Mouse (Mus musculus) erythroid progenitor cell, adult 5-6 weeks (primary cell): ENCODE data around the gene Gmnn. TPM values are rescaled to one million over a fixed set of nuclear protein-coding genes. Genes with fewer than 3 reads are reported as not detected.
"Not testable (repeated sequence)": the region's sequence is repeated elsewhere in the genome, so short reads cannot be mapped to it uniquely, and the experiment has no call there.

Source experiments
- ATAC-seq: replicated peaks from 2 replicates; pipeline ENCODE4 v1.8.0; 2016; ENCODE audit warnings: moderate number of reproducible peaks, mild to moderate bottlenecking, moderate TSS enrichment, inconsistent platforms; ENCODE audit not compliant: poor library complexity, low FRiP score, severe bottlenecking
- total RNA-seq, 2 experiments: library from RNA; stranded (forward) in 1 of 2; stranded (reverse) in 1 of 2; fragments of 150-400 nt in 1 of 2; fragments of 186-747, 209-891 nt in 1 of 2; gene quantifications; 2 replicates each; pipeline versions ENCODE4 v1.2.3 to v1.2.4; 2015 to 2017; ENCODE audit warnings: low replicate concordance in 2 of 2

The Gmnn gene
- total RNA-seq (2015; ENCODE audit: low replicate concordance) (289 and 378 TPM in 2 replicates), total RNA-seq (2017; ENCODE audit: low replicate concordance) (180 and 322 TPM in 2 replicates)

- ATAC-seq = peak; percentile 95
Observed at GRCm38 (mm10) chr13:24761403-24762227, at the start of gene Gmnn. Gene Gmnn (minus strand): TSS chr13:24761923.

- ATAC-seq = no peak
Observed at GRCm38 (mm10) chr13:24806079-24806478, 44.4 kb upstream of the Gmnn start.

- ATAC-seq = no peak
Observed at GRCm38 (mm10) chr13:24803196-24803595, 41.5 kb upstream of the Gmnn start.

GRCm38 (mm10) chr13:24802131-24802691 lies 40.5 kb upstream of the Gmnn start:
- ATAC-seq = peak; percentile 50

GRCm38 (mm10) chr13:24801308-24801921 lies 39.7 kb upstream of the Gmnn start, which contains the start of gene BC005537:
Gene BC005537 (plus strand): TSS chr13:24801657.
- peak; percentile 2; the same call in 1 of the 2 replicates for ATAC-seq

DNA sequence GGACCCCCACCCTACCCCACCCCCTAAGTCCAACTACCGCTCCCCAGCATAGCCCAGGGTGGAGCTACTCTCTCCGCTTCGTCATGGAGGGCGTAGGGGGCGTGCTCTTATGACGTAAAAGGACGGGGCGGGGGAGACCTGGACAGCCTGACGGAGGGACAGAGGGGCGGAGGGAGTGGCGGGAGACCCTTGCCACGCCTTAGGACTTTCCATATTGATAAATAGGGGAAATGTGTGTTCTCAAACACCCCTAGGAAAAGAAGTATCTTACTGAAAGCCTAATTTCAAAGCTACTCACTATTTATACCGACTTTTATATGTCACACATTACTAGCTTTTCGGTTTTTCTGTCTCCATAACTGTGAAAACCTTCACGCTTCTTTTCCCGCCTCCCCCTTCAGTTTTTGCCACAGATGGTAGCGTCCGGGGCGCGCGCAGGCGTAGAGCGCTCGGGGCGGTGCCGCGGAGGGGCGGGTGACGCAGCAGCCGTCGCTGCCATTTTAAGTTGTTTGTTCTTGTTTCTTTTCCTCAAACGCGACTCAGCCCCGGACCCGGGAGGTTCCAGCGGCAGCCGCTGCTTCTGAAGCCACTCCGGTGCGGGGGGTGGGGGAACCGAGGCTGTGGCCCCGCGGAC lies 39.1 kb upstream of the Gmnn start:
- peak; percentile 88 for ATAC-seq

DNA sequence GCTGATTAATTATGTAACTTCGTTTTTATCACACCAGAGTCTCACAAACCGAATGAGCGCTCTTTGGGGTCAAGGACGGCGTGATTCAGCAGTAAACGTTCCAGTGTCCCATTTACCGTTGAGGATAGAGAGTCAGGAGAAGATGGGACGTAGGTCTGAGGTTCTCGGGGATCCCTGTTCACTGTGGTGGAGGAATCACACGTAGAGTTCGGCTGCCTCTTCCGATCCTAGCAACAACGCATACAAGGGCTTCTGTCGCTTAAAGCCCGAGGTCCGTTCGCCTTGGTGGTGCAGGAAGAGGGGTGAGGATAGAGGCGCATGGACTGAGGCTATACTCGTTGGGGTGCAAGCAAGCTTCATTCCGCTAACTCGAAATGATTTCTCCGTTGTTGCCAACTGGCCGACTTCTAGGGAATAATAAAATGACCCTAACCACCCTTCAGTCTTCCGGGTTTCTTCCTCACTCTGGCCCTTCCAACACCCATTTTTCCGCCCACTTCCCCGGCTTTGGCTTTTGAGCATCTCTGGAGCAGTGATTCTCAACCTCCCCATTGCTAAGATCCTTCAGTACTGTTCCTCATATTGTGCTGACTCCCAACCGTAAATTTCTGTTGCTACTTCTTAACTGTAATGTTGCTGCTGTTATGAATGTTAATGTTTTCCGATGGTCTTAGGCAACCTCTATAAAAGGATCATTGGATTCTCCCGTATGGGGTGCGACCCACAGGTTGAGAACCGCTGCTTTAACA lies 38.4 kb upstream of the Gmnn start:
- peak; percentile 60 for ATAC-seq

- ATAC-seq = no peak
Observed at GRCm38 (mm10) chr13:24799378-24799777, 37.7 kb upstream of the Gmnn start.

- no peak for ATAC-seq
Observed at GRCm38 (mm10) chr13:24798686-24799085, 37.0 kb upstream of the Gmnn start.

GRCm38 (mm10) chr13:24792411-24793045 lies 30.8 kb upstream of the Gmnn start:
- ATAC-seq = no peak

GRCm38 (mm10) chr13:24791349-24791748 lies 29.6 kb upstream of the Gmnn start:
- ATAC-seq = no peak

GRCm38 (mm10) chr13:24787477-24787876 lies 25.8 kb upstream of the Gmnn start:
- ATAC-seq = no peak

DNA sequence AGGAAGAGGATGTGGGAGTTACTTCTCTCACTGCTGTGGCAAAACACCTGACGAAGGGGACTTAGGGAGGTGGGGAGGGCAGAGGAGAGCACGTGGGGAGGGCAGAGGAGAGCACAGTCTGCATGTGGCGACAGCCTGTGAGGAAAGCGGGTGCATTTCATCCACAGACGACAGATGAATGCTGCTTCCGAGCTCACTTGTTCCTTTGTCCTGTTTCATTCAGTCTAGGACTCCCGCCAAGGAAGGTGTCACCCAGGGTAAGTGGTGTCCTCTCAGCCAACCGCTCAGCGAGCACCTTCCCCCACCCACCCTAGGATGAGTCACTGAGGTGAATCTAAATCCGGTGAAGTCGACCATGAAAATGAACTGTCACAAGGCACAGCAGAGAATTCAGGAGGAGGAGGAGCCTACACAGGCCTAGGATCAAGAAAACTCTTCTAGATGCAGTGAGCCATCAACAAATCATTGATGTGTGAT lies 24.3 kb upstream of the Gmnn start:
- no peak for ATAC-seq

DNA sequence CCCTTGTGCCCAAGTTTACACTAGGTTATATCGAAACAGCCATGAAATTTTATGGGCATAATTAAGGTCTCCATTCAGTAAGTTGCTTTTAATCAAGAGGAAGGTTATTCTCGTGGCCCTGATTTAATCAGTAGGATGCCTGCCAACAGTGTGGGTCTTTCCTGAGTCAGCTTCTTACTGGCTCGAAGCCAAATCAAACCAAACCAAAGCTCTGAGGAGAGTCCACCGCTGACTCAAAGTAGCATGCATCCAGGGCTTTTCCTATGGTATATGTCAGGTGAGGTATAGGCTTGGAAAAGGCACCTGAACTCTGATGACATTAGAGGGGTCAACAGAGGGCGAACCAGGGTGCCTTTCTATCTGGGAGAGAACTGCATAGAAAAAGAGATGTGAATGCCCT lies 20.2 kb upstream of the Gmnn start:
- no peak for ATAC-seq

DNA sequence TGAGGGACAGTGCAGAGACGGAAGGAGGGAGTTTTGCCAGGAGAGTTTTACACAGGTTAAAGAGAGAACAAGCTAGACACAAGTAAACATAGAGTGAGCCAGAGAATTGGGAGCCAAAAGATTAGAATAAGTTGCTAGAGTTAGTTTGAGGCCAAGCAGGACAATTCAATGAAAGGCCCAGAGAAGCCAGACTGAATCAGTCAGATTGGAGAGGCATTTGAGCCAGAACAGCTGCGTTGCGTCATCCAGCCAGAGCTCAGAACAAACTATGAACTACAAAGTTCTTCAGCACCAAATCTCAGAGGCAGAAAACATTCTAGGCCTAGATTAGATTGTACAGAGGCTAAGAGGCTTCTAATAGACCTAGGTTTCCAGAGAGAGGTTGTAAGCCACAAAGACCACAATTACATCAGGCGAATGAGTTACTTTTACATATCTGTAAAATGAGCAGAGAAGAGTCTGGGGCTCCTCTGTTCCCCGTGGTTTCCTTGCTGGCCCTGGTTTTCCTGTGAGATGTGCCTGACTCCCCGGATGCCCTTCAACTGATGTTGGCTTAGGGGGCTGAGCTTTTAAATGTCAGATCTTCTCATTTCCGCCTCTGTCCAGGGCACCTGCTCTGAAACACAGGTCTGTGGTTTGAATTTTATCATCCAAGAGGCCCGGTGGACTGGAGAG lies 17.1 kb upstream of the Gmnn start:
- no peak for ATAC-seq

DNA sequence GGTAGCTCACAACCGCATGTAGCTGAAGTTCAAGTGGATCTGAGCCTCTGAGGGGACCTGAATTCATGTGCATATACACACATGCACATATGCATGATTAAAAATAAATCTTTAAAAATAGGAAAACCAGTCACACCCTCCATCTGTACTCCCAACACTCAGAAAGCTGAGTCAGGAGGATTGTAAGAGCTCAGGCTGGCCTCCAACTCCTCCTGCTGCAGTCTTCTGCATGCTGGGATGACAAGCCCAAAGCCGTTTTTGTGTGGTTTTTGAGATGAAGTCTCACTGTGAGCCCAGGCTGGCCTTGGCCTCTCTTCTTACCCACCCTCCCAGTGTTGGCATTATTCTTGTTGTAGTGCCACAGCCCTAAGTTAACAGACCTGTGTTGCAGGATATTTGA lies 16.3 kb upstream of the Gmnn start:
- ATAC-seq = no peak

DNA sequence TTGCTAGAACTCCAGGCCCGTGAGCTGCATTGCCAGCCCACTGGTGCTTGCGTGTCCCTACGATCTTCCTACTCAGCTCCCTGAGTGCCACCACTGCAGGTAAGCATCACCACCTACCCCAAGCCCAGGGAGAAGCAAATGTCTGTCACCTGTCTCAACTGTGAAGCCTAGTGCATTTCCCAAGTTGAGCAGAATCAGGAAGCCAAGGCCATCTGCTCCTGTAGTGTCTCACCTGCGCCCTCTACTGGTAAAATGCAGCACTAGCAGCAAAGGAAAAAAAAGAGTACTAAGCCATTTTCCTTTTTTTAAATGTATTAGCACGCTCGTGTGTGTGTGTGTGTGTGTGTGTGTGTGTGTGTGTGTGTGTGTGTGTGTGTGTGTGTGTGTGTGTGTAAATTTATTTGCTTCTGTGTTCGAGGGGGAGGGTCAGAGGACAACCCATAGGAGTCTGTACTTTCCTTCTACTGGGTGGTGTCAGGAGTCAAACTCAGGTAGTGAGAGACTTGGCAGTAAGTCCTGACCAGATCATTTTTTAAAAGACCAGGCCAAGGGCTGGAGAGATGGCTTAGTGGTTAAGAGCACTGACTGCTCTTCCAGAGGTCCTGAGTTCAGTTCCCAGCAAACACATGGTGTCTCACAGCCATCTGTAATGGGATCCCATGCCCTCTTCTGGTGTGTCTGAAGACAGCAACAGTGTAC lies 14.6 kb upstream of the Gmnn start:
- ATAC-seq = peak; percentile 77

- not testable (repeated sequence) for ATAC-seq
Observed at GRCm38 (mm10) chr13:24771482-24771881, 9.8 kb upstream of the Gmnn start.
